Mouse (Mus musculus) stomach, postnatal 0 days (tissue): Measurements from ENCODE around the gene Cacna1h. TPM values are rescaled to one million over a fixed set of nuclear protein-coding genes. Genes with fewer than 3 reads are reported as not detected.
A peak's percentile ranks its signal among the peaks of the same experiment; 100 is the strongest.

ENCODE experiments used
- ATAC-seq: fragments of 200-750 bp; cut with Nextera tagmentation; 2 replicates; pipeline ENCODE4 v1.8.0; 2017; ENCODE audit not compliant: low FRiP score, low TSS enrichment
- DNase-seq: peaks from one replicate; pipeline ENCODE4 v3.0.0-alpha.2; 2016; ENCODE audit warnings: low spot score
- H3K27ac ChIP-seq: fragments of 300-500 bp; sonication (generic); replicated peaks from 2 replicates; pipeline ENCODE4 v1.5.1; 2014; ENCODE audit warnings: mild to moderate bottlenecking, control low read depth
- H3K27me3 ChIP-seq: fragments of 300-500 bp; sonication (generic); 2 replicates; pipeline ENCODE4 v1.6.1; 2014; ENCODE audit warnings: low read length; ENCODE audit not compliant: control insufficient read depth, insufficient read depth
- H3K36me3 ChIP-seq: fragments of 300-500 bp; sonication (generic); 2 replicates; pipeline ENCODE4 v1.6.1; 2014; ENCODE audit warnings: low read length, mixed read lengths; ENCODE audit not compliant: control insufficient read depth, insufficient read depth
- H3K4me1 ChIP-seq: fragments of 300-500 bp; sonication (generic); replicated peaks from 2 replicates; pipeline ENCODE4 v1.6.1; 2014; ENCODE audit warnings: antibody characterized with exemption; ENCODE audit not compliant: control insufficient read depth, insufficient read depth
- H3K4me2 ChIP-seq: fragments of 300-500 bp; sonication (generic); replicated peaks from 2 replicates; pipeline ENCODE4 v1.6.1; 2014; ENCODE audit warnings: low read depth, mild to moderate bottlenecking, control low read depth, moderate library complexity
- H3K4me3 ChIP-seq: fragments of 300-500 bp; sonication (generic); 2 replicates; pipeline ENCODE4 v1.5.1; 2014; ENCODE audit warnings: low read depth, low read length, control low read depth
- H3K9ac ChIP-seq: fragments of 300-500 bp; sonication (generic); 2 replicates; pipeline ENCODE4 v1.6.1; 2014; ENCODE audit warnings: mild to moderate bottlenecking, low read length, control low read depth, mixed read lengths
- H3K9me3 ChIP-seq: fragments of 300-500 bp; sonication (generic); 2 replicates; pipeline ENCODE4 v1.6.1; 2016; ENCODE audit warnings: low read length; ENCODE audit not compliant: control insufficient read depth
- CTCF ChIP-seq: IDR thresholded peaks from 2 replicates; pipeline ENCODE4 v1.5.1; 2016; ENCODE audit warnings: antibody characterized with exemption, low read depth, mild to moderate bottlenecking, moderate library complexity
- EP300 ChIP-seq: optimal IDR thresholded peaks from 2 replicates; pipeline ENCODE3; 2016; ENCODE audit warnings: antibody characterized with exemption
- WGBS: fragments of 180-500 bp; shearing (Covaris S2); extraction: QIAGEN DNeasy Blood & Tissue Kit; methylation state at CpG from one replicate; pipeline ENCODE4 v1.1.7; 2014; 5-methylcytosine and 5-hydroxymethylcytosine counted together
- polyA plus RNA-seq: library from polyadenylated mRNA; unstranded; fragments of >200 nt; fragmentation: Nextera tagmentation; extraction: Ambion mirVana; gene quantifications from 2 replicates; pipeline ENCODE4 v1.2.1, GENCODE M21; 2015

Gene Cacna1h
- polyA plus RNA-seq, 1 experiment from 2014 or later = 1.5 TPM

DNA sequence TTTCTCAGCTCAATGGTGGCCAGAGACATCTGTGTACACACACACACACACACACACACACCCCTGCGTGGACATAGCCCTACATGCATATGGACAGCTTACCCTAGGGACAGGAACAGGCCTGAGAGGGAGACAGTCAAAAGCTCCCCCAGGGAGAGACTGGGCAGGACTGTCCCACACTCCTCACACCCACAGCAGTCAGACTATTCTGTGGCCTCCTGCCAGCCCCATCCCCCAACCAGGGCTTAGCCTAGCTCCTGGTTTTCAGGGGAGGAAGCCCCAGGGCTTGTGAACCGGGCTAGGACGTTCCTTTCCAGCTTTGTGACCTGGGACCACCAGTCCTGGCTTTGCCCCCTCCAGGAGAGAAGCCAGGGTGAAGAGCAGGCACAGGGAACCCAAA lies 17.4 kb downstream of the Cacna1h start:
- DNase-seq (no peak), ATAC-seq (peak; percentile 32)
- H3K4me1 ChIP-seq = peaks cover 3% of the 10 kb centered on the region; the same call in 1 of the 2 replicates
- no peak overlapping the region; the same call in 1 of the 2 replicates for H3K9ac ChIP-seq
- WGBS = 15% methylated on average over 3 of the region's 3 CpGs
- TF ChIP-seq EP300 = no peak
- TF ChIP-seq CTCF = no peak
- H3K27ac ChIP-seq = peak overlapping the region; percentile 58
- no peaks in the 10 kb centered on the region for H3K36me3 ChIP-seq
- no peaks in the 10 kb centered on the region for H3K9me3 ChIP-seq
- H3K4me2 ChIP-seq = 0 out of 2 replicates have a peak overlapping the region, but pooled peaks have one; percentile 8
- H3K27me3 ChIP-seq = no peaks in the 10 kb centered on the region
- H3K4me3 ChIP-seq = no peak overlapping the region

DNA sequence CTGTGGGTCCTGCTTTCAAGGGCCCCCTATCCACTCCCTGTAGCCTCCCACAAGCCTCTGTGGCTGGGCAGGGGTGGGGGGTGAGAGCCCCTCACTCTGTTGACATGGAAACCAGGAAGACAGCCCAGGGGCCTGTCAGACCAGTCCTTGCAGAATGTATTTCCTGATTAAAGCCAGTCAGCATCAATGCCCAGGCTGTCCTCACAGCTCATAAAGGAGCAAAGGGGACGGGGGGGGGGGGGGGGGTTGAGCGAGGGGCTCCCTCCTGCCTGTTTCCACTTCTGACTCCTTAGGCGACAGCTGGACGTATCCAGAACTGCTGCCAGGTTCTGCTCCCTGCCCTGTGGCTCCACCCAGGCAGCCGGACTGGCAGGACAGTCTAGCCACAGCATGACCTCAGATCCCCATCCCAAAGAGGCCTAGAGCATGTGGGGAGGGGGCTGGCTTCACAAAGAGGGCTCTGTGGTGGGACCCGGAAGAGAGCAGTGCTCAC lies 18.1 kb downstream of the Cacna1h start:
- Histone ChIP-seq H3K27ac (peak overlapping the region; percentile 58), H3K27me3 (no peaks in the 10 kb centered on the region), H3K9ac (peak overlapping the region; percentile 4; the same call in 1 of the 2 replicates), H3K4me2 (no peak overlapping the region), H3K36me3 (no peaks in the 10 kb centered on the region), H3K4me1 (peaks cover 3% of the 10 kb centered on the region; the same call in 1 of the 2 replicates), H3K4me3 (no peak overlapping the region), H3K9me3 (no peaks in the 10 kb centered on the region)
- DNase-seq (no peak), ATAC-seq (peak; percentile 46)
- TF ChIP-seq CTCF (no peak), EP300 (no peak)
- 19% methylated on average over 3 of the region's 6 CpGs for whole genome bisulfite sequencing

DNA sequence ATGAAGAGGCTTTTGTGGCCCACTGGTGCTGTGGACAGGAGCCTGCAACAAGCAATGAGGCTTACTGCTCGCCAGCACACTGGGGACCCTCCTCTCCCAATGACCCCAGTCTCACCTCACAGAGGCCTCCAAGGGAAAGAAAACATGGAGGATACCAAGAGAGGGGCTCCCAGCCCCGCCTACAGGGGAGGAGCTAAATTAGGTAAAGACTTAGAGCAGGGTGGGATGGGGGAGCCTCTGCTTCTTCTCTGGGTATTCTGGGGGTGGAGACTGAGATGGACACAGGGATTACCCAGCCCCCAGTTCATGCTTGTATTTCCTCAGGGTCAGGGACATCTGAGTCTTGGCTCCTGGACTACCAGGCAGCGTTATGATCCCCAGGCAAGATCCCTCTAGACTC lies 18.7 kb downstream of the Cacna1h start:
- TF ChIP-seq CTCF = no peak
- no peak for TF ChIP-seq EP300
- Histone ChIP-seq H3K27ac (peak overlapping the region; percentile 58; the same call in 1 of the 2 replicates), H3K9me3 (no peaks in the 10 kb centered on the region), H3K36me3 (no peaks in the 10 kb centered on the region), H3K4me2 (no peak overlapping the region), H3K4me1 (peaks cover 3% of the 10 kb centered on the region; the same call in 1 of the 2 replicates), H3K4me3 (no peak overlapping the region), H3K27me3 (no peaks in the 10 kb centered on the region), H3K9ac (no peak overlapping the region)
- DNase-seq (no peak), ATAC-seq (no peak)
- 31% methylated on average over 3 of the region's 3 CpGs for WGBS

DNA sequence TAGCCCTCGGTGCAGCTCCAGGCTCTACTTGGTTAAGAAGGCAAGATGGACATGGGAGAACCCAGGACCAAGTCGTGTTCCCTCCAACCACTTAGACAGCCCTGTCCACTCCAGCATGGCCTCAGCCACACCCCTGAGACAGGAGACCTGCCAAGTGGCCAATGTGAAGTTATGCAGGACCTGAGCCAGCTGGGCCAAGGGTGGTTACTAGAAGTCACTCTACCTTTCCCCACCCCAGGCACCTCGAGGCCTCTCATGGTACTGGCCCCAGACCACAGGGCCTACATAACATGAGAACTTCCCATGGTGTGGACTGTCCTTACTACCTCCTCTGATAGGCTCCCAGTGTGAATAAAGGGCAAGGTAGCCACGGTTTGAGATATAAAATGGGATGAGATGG lies 19.4 kb downstream of the Cacna1h start:
- Histone ChIP-seq H3K4me1 (peaks cover 3% of the 10 kb centered on the region; the same call in 1 of the 2 replicates), H3K9me3 (no peaks in the 10 kb centered on the region), H3K9ac (no peak overlapping the region), H3K4me3 (no peak overlapping the region), H3K27me3 (no peaks in the 10 kb centered on the region), H3K36me3 (no peaks in the 10 kb centered on the region), H3K4me2 (no peak overlapping the region), H3K27ac (no peak overlapping the region)
- TF ChIP-seq CTCF (no peak), EP300 (no peak)
- peak; percentile 56 for DNase-seq
- WGBS = 56% methylated on average over 4 of the region's 4 CpGs
- peak; percentile 20; the same call in 1 of the 2 replicates for ATAC-seq

DNA sequence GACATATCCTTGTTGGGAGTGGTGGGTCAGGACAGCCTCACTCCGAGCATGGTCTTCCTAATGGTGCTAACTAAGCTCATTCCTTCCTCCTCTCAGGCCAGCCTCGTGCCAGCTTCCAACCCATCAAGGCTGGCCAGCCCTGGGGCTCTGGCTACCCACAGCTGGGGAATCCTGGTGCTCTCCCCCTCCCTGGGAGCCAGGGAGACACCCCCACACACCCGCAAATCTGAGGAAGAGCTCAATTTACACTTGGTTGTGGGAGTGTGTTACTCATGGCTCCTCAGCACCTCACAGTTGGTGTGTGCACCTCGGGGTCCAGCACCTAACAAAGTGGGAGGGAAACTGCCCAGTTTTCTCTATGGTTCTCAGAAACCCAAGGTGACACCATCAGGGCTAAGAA lies 22.3 kb downstream of the Cacna1h start:
- Histone ChIP-seq H3K9me3 (no peaks in the 10 kb centered on the region), H3K9ac (no peak overlapping the region), H3K27me3 (no peaks in the 10 kb centered on the region), H3K4me2 (no peak overlapping the region), H3K4me1 (no peaks in the 10 kb centered on the region; the same call in 1 of the 2 replicates), H3K27ac (0 out of 2 replicates have a peak overlapping the region, but pooled peaks have one; percentile 8), H3K4me3 (no peak overlapping the region), H3K36me3 (no peaks in the 10 kb centered on the region)
- no peak for TF ChIP-seq EP300
- TF ChIP-seq CTCF = no peak
- ATAC-seq = no peak
- WGBS = 54% methylated on average over 4 of the region's 4 CpGs
- no peak for DNase-seq

DNA sequence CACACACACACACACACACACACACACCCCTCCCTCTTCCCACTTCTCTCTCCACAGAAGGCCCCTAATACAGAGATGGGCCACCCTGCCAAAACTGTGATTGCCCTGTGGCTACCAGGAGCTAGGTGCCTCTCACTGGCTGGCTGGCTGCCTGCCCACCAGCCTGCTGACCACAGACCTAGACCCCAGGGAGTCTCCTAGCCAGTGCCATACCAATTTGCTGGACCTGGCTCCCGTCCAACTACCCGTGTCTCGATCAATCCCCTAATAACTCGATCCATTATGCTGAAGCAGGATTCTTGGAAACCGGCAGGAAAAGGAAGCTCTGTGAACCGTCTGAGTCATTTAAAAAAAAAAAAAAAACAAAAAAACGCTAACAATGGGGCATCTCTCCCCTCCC lies 22.8 kb downstream of the Cacna1h start:
- Histone ChIP-seq H3K27me3 (no peaks in the 10 kb centered on the region), H3K4me2 (no peak overlapping the region), H3K9ac (no peak overlapping the region), H3K4me1 (no peaks in the 10 kb centered on the region; the same call in 1 of the 2 replicates), H3K27ac (no peak overlapping the region), H3K4me3 (no peak overlapping the region), H3K9me3 (no peaks in the 10 kb centered on the region), H3K36me3 (no peaks in the 10 kb centered on the region)
- DNase-seq (no peak), ATAC-seq (no peak)
- WGBS = 27% methylated on average over 7 of the region's 7 CpGs
- TF ChIP-seq CTCF (no peak), EP300 (no peak)
